Mouse (Mus musculus) lung, postnatal 14 days (tissue): Measurements from ENCODE around the gene Cdk9.
A peak's percentile ranks its signal among the peaks of the same experiment; 100 is the strongest.

ENCODE experiments used
- DNase-seq: peaks from one replicate; pipeline ENCODE4 v3.0.0; 2021

The Cdk9 gene

DNA sequence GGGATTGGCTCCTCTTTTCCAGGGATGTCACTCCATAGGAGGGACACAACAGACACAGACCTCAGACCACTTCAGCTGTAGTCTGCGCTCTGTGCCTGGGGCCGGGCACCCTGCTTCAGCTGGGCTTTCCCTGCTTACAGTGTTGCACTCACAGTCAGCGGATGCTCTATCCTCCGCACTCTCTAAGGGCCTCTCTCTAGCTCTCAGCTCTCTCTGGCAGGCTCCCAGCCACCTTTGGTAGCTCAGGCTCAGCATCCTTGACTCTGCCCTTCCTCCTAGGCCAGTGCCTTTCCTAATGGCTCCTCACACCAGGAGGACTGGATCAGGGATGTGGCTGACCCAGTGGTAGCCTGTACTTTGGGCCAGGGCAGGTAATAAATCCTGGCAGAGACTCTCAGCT, 19.0 kb upstream of the Cdk9 start:
- no peak for DNase-seq

DNA sequence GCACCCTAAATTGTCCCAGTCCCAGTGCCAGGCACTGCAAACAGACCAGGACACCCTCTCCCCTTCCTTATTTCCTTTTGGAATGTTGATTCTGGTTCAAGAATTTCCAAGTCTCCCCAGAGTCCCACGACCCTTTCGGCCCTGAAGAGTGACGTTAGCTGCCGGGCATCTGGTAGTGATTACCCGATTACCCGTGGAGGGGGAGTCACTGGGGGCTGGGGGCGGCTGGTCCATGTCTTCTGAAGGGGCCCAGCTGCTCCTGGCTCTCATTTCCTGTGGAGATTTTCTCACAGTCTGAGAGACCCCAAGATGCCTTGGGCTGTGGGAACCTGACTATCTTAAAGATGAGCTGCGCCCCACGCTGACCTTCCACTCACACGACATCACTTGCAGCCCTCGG, 18.0 kb upstream of the Cdk9 start:
- DNase-seq: peak; percentile 49

DNA sequence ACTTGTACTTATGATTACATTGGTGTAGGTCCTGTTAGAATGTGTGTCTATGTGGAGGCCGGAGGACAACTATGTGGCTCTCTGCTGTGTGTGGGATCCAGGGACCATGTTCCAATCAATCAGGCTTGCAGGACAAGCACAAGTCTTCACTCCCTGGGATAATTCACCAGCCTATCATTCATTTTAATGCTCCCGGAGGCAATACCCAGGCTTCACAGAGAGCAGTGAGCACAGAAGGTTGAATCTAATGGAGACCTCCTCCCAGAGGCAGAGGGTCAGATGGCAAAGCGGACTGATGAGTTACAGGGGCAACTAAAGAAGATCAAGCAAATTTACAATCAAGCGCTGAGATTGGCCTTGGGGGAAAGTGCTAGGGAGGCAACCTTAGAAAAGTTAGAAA, 16.7 kb upstream of the Cdk9 start:
- DNase-seq: no peak

DNA sequence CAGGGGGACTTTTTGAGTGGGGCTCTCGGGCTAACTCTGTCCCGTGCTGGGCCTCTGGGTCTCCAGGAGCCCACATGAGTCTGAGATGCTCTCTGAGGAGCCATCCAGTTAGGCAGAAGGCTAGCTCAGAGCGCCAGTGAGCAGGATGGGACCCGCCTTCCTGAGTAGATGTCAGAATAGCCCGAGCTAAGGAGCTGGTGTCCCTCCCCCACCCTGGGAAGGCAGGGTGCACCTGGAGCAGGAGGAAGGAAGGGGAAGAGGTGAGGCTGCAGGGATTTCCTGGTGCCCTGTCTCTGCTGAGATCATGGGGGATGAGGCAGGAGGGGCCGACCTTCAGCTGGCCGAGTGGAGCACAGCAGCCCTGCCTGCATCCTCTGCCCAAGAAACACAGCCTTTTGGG, 15.6 kb upstream of the Cdk9 start:
- DNase-seq: peak; percentile 48

DNA sequence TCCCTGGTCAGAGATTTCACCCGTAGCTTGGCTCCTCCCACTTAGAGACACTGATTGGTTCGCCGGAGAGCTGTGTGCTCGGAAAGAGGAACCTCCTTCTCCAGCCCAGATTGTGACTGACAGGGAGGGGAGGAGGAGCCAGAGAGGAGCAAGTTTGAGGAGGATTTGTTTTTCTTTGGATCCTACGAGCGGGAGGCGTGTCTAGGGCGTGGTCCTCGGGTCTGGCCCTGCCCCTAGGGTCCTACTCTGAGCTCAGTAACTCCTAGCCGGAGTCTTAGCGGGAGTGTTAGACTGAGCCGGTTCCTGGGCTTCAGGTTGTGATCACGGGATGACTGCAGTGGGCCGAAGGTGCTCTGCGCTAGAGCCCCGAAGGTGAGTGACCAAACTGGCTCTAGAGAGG, 14.6 kb upstream of the Cdk9 start:
- DNase-seq: peak; percentile 95

DNA sequence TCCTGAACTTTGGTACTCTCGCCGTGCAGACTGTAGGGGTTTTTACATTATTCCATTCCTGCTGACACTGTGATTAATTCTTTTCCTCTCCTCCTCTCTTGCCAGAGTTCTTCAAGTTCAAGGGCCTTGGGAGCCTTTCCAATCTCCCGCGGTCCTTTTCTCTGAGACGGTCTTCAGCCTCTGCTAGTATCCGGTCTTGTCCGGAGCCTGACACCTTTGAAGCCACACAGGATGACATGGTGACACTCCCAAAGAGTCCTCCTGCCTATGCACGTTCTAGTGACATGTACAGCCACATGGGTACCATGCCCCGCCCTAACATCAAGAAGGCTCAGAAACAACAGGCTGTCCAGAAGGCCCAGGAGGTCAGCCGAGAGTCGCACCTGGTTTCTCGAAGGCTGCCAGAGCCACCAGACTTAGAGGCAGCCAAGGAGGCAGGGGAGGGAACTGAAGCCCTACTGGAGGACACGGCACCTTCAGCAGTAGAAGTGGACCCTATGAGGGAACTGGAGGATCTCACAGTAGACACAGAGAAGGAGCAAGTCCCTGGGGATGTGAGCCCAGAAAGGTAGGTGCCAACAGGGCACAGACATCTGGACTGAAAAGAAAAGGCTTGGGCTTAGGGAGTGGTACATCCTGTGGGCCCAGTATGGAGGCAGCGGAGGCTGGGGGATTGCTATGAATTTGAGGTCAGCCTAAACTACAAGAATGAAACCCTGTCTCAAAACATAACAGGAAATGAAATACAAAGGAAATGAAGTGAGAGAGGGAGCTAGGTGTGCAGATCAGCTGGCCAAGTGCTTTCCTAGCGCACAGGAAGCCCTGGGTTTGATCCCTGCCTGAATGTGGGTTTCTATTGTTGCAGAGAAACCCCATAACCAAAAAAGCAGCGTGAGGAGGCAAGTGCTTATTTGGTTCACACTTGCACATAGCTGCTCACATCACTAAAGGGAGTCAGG, 12.2 kb upstream of the Cdk9 start:
- no peak for DNase-seq

DNA sequence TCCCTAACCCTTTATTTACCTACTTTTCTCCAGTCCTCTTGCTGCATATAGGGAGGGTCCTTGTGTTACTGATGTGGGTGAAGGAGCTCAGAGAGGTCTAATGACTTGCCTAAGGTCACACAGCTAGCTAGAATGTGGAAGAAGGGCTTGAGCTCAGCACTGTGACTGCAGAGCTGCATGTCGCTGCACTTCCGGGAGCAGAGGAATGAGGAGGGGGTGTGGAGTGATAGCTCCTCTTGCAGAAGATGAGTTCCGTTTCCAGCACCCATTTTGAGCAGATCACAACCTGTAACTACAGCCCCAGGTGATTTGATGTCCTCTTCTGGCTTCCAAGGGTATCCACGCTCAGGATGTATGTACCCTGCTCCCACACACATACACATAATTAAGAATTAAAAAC, 11.3 kb upstream of the Cdk9 start:
- DNase-seq: no peak

DNA sequence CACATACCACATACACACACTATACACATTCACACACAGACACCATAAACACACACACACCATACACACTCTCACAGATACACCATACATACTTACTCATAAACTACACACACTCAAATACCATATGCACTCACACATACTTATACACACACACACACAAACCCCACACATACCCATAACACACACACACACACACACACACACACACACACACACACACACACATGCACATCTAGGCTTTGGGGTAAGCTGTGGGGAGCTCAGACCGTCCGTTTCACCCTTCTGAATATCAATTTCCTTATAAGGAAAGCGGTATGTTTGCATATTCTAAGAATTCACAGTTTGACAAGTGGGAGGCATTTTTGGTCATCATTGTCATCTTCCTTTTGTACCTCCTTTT, 9.7 kb upstream of the Cdk9 start:
- no peak for DNase-seq

DNA sequence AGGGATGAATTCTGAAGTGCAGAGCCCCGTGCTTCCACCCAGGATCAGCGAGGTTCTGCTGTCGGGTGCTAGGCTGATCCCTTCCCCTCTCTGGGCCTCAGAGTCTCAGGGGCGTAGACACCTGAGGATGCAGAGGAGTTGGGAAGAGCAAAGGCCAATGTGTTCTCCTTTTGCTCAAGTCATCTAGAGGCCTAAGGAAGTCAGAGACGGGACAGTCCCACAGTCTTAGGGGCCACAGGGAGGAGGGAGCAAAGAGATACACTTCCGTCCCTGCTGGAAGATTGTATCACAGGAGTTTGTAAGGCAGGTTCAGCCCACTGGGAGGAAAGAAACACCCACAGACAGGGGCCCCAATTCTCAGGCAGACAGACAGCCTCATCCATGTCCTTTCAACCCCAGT, 9.2 kb upstream of the Cdk9 start:
- DNase-seq: no peak

DNA sequence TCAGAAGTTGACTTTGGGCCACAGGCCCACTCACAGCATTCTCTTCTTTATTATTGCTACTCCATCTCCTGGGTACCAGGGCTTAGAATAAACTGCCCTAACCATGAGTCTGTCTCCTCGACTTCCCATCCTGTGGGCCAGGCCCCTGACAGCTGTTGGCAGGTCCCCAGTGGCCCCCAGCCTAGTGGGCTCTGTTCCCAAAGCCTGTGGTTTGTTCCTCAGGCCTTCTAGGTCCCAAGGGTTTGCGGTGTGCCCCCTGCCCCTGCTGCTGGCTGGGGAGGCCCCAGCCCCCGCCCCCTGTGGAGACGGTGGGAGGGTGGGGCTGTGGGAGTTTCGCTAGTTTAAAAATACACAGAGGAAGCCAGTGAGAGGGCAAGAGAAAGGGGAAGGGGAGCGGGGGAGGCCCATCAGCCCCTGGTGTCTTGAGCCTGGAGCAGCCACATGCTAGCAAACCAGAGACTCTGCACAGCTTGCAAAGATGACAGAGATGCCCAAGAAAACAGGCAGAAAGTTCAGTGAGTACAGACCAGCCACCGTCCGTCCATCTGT, 7.9 kb upstream of the Cdk9 start, which contains the start of gene Sh2d3c:
TSS of gene Sh2d3c (plus strand) at position 375 of the 549 bp plus-strand sequence.
- DNase-seq: no peak

DNA sequence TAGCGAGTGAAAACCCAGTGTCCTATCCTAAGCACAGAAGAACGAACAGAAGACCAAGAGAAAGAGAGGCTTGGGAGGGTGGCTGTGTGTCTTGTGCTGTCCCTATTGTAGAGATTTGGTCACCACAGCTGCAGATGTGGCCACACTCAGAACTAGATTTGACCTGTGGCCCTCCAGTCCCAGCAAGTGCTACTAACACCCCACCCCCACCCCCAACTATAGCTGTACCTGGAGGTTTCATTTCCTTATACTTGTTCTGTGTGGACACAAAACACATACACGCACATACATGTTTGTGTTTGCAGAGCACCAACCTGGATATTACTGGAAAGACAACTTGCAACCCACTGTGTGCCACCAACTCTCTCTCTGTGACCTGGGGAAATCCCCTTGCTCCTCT, 7.2 kb upstream of the Cdk9 start:
- no peak for DNase-seq

DNA sequence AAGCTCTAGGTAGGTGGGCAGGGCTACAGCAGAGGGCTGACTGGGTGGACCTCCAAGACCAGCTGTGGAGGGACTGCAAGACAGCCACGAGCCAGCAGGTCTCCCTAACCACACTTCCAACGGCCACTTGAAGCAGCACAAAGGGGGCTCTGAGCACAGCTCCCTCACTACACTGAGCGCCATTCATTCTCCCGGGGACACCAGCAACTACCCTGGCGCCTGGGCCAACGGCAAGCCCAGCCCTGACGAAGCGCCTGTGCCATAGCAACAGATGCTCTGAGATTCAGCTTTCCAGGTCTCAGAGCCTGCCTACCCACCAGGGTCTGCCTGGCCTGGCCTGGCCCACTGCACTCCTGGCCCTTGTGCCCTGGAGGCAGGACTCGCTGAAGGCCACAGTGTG, 5.9 kb upstream of the Cdk9 start:
- DNase-seq: no peak

DNA sequence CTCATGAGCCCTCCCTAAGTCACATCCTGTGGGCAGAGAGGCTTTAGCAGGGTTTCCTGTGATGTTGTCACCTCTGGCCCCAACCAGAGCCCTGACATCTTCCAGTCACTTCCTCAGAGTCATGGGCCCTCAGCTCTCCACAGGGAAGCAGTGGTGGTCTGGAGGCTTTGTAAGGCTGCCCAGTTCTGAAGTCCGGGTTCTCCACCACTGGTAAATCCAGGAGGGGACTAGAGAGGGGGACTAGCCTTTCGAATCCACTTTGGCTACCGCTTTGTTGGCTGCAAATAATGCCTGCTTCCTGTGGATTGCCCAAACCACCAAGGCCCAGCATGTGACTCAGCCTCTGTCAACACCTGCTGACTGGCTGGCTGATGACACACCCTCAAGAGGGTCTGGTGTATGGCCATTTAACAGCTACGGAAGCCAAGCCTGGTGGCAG, 2.1 kb upstream of the Cdk9 start:
- peak; percentile 46 for DNase-seq

DNA sequence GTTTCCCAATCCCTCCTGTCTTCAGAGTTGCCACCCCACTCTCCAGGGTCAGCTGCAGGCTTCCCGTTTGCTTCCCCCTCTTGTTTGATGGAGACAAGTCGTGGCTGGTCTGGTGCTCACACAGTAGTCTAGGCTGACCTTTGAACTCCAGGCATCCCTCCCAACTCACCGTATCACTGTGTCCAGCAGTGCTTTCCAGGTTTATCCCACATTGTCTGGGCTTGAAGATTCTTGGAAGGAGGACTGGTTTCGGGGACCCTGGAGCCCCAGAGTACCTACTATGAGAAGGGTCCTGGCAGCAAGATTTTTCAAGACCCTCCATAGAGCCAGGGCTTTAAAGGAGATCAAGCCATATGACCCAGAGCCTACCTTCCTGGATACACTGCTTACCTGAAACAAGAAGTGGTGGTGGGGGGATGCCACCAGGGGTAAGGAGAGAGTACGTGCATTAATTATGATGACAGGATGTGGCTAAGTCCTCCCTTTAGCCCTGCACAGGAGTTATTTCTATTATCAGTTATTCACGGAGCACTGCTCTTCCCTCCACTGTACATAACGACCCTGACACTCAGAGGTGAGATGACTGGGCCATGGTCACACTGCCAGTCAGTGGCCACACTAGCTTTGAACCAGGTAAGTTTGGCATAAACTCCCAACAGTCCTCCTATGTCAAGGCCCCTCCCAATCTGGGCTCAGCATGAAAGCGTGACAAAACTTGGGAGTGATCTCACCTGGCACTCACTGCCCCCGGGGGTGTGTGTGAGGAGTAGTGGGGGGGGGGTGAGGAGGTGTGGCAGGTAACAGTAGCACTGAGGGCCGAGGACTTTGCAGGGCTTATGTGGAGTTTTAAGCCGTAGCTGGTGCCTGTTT, 1.5 kb upstream of the Cdk9 start:
- no peak for DNase-seq

DNA sequence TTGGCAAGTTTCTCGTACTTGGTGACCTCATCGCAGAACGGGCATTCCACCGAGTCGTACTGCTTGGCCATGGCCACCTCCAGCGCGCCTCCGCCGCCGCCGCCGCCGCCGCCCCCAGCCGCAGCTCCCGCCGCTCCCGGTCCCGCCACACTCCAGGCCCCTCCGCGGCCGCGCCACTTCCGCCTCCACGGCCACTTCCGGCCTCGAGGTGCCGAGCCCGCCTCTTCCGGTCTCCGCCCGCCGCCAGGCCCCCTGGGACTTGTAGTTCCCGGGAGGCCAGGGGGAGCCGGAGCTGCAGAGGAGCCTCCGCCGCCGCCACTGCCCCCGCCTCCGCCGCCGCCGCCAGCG, 316 bp downstream of the Cdk9 start:
- DNase-seq: peak; percentile 95

DNA sequence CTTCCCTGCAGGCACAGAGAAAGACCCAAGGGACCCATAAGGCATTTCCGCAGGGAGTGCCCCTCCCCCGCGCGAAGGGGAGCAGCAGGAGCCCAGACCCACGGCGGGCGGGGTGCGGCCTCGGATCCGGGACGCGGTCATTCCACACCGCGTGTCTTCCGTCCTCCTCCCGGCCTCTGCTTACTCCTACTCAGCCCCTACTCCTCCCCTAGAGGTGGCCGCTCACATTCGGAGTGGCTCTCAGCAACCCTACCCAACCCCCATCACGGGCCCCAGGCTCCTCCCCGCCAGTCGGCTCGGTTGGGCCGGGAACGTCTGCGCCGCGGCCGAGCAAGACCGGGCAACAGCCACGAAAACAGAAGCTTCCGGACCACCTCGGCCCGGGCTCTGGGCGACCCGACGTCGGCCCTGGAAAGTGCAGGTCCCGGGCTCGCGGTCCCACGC, 746 bp downstream of the Cdk9 start:
- peak; percentile 66 for DNase-seq

DNA sequence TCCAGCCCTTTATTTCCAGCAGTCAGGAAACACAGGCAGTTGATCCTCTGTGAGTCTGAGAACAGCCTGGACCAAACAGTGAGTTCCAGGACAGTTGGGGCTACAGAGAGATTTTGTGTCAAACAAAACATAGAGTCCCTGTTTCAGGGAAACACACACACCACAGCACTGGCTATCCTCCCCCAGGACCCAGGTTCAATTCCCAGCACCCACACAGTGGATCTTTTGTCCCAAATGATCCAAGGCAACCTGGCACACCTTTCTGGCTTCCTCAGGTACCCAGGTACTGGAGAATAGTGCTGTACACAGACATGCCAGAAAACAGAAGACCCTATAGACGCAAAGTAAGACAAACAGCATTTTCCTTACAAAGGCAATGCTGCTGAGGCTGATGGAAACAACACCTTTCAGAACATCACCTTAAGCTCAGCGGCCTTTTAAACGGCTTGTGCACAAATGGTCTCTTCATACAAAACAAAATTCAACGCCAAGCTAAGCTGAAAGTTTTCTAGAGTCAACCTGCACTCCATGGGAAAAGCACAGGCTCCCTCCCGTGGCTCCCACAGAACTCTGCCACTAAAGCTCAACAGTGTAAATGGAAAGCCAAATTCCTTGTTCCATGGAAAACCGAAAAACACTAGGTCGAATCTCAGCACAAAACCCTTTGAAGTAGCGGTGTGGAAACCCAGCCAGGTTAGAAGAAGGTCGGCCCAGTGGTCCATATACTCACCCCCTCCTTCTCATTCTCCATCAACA, 1.4 kb downstream of the Cdk9 start:
- no peak for DNase-seq

DNA sequence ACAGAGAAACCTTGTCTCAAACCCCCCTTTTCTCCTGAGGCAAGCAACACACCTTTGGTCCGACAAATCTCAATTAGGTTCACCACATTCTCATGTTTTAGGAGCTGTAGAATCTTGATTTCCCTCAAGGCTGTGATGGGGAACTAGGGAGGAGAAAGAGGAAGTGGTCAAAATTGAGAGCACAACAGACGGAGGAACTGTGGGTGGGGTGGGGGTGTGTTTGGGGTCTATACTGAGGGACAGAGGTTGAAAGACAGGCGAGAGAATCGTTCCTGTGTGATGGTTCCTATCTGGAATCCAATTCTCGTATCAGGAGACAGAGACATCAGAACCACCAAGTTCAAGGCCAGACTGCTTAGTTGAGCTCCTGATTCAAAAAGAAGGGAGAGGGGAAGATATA, 2.5 kb downstream of the Cdk9 start:
- no peak for DNase-seq

DNA sequence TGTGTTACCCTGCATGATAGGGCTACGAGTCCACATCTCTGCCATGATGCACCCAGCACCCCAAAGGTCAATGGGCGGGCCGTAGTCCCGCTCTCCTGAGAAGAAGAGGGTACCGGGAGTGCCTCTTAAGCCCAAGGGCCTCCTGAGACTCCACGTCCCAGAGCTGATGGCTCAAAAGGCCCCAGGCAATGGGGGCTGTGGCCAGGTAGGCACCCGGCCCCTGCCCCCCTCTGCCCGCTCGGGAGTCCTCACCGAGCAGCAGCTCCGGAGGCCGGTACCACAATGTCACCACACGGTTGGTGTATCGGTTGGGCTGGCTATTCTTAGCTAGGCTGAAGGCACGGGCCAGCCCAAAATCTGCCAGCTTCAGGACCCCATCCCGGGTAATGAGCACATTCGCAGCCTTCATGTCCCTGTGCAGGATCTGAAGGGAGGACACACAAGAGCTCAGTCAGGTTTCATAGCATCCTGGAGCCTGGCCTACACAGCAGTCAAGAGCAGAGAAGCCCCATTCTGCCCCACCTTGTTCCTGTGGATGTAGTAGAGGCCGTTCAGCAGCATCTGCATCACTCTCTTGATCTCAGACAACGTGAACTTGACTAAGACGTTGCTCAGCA, 3.2 kb downstream of the Cdk9 start:
- no peak for DNase-seq

DNA sequence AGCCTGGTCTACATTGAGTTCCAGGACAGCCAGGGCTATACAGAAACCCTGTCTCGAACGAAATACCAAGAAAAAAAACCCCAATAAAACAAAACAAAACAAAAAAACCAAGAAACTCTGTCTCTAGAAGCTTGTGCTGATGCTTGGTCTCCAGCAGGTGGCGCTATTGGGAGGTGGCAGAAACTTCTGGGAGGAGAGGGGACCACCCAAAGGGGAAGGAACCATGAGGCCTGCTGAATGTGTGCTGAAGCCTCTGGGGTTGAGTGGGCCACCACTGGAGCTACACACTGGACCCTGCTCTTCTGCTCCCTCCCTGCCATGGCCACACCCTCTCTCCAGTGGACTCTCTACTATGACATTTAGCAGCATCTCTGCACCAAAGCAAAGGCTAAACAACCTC, 4.2 kb downstream of the Cdk9 start:
- DNase-seq: peak; percentile 71

DNA sequence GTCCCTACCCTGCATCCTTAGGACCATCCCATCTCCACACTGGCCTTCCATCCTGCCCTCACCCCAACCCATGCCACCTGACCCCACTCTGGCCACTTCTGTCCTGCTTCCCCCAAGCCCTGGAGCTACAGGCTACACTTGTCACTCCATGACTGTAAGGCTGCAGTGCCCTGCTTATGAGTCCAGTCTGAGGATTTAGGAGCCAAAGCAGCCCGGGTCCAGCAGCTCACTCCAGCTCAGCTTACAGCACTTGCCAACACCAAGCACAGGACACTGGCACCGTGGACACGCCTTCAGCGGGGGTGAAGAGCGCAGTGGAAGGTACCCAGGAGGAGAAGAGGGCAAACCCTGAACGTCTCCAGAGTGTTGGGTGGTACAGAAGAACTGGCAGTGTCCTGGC, 5.9 kb downstream of the Cdk9 start:
- no peak for DNase-seq

DNA sequence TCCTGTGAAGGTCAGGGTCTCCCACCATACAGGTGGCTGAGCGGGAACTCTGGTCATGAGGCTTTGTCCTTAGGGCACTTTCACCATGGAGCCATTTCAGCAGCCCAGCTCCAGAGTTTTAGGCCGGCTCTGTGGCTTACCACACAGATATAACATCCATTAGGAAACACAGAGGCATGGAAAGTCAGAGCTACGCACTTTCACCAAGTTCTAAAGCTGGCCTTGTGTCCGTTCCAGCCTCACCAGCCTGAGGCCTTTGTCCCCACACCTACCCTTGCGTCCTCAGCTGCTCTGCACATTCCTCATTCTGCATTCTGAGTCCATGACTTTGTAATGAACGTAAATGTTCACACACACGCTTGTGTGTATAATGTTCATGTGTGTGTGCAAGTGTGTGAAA, 7.9 kb downstream of the Cdk9 start:
- no peak for DNase-seq
